Mouse (Mus musculus): ENCODE data around the gene Shisal1. TPM values are rescaled to one million over a fixed set of nuclear protein-coding genes. Genes with fewer than 3 reads are reported as not detected.

Gene Shisal1
- polyA plus RNA-seq, 1 experiment, result 6.1 TPM

- Histone ChIP-seq H3K36me3 (ENCODE audit: control insufficient read depth, insufficient read depth, low read length) (no peaks in the 10 kb centered on the region), H3K4me3 (ENCODE audit: low read depth, low read length) (no peak overlapping the region), H3K27me3 (ENCODE audit: control insufficient read depth, insufficient read depth, low read length) (no peaks in the 10 kb centered on the region), H3K4me1 (ENCODE audit: control insufficient read depth, insufficient read depth, insufficient read length, low read length) (no peaks in the 10 kb centered on the region), H3K27ac (ENCODE audit: insufficient read depth, low read depth, low read length) (no peak overlapping the region)
- WGBS, result 77% methylated on average over 12 of the region's 12 CpGs
- TF ChIP-seq CTCF (IDR thresholded peaks at IDR 0.05; ENCODE audit: extremely low read depth, insufficient read length, insufficient replicate concordance, low read depth, low read length), result no peak
- TF ChIP-seq POLR2A (IDR thresholded peaks at IDR 0.05; ENCODE audit: low read depth, low read length), result no peak
Measured at GRCm38 (mm10) chr15:84336281-84336817, 110.5 kb downstream of the Shisal1 start.

- H3K36me3 ChIP-seq (ENCODE audit: control insufficient read depth, insufficient read depth, low read length), result no peaks in the 10 kb centered on the region
Measured at GRCm38 (mm10) chr15:84331066-84331612, 115.8 kb downstream of the Shisal1 start.

GRCm38 (mm10) chr15:84329940-84330339 lies 117.0 kb downstream of the Shisal1 start:
- H3K27ac ChIP-seq (ENCODE audit: insufficient read depth, low read depth, low read length), result no peak overlapping the region
- TF ChIP-seq POLR2A (IDR thresholded peaks at IDR 0.05; ENCODE audit: low read depth, low read length), result no peak
- no peak for TF ChIP-seq CTCF (IDR thresholded peaks at IDR 0.05; ENCODE audit: extremely low read depth, insufficient read length, insufficient replicate concordance, low read depth, low read length)
- H3K27me3 ChIP-seq (ENCODE audit: control insufficient read depth, insufficient read depth, low read length), result no peaks in the 10 kb centered on the region
- no peaks in the 10 kb centered on the region for H3K36me3 ChIP-seq (ENCODE audit: control insufficient read depth, insufficient read depth, low read length)
- H3K4me3 ChIP-seq (ENCODE audit: low read depth, low read length), result no peak overlapping the region
- H3K4me1 ChIP-seq (ENCODE audit: control insufficient read depth, insufficient read depth, insufficient read length, low read length), result no peaks in the 10 kb centered on the region
- WGBS, result 91% methylated on average over 8 of the region's 8 CpGs

More at GRCm38 (mm10) chr15:84331066-84331612, 115.8 kb downstream of the Shisal1 start:
- H3K4me1 ChIP-seq (ENCODE audit: control insufficient read depth, insufficient read depth, insufficient read length, low read length), result no peaks in the 10 kb centered on the region
- TF ChIP-seq POLR2A (IDR thresholded peaks at IDR 0.05; ENCODE audit: low read depth, low read length), result no peak
- TF ChIP-seq CTCF (IDR thresholded peaks at IDR 0.05; ENCODE audit: extremely low read depth, insufficient read length, insufficient replicate concordance, low read depth, low read length), result no peak
- WGBS, result 77% methylated on average over 4 of the region's 4 CpGs
- no peaks in the 10 kb centered on the region for H3K27me3 ChIP-seq (ENCODE audit: control insufficient read depth, insufficient read depth, low read length)
- no peak overlapping the region for H3K27ac ChIP-seq (ENCODE audit: insufficient read depth, low read depth, low read length)
- H3K4me3 ChIP-seq (ENCODE audit: low read depth, low read length), result no peak overlapping the region

Other genes starting within 250 kb of the Shisal1 start
- gene Parvb, start 215.1 kb downstream of the Shisal1 start, polyA plus RNA-seq (2012; rRNA removed), result 1.4 and 2.9 TPM in 2 replicates
- gene Parvg, start 123.1 kb downstream of the Shisal1 start, polyA plus RNA-seq (2012; rRNA removed), result 2.1 and 4.8 TPM in 2 replicates
- 2.1 and 2.9 TPM in 2 replicates for gene Rtl6, start 110.7 kb upstream of the Shisal1 start, polyA plus RNA-seq (2012; rRNA removed)
- 43.2 and 82.9 TPM in 2 replicates for gene Prr5, start 222.5 kb upstream of the Shisal1 start, polyA plus RNA-seq (2012; rRNA removed)

Measured in small intestine, adult 2 months (tissue).